Mouse (Mus musculus) kidney, adult 2 months (tissue): Measurements from ENCODE around the gene Igf1r. TPM values are rescaled to one million over a fixed set of nuclear protein-coding genes. Genes with fewer than 3 reads are reported as not detected.

ENCODE experiments used
- DNase-seq: peaks from one replicate; pipeline ENCODE4 v3.0.0; 2021
- H3K27ac ChIP-seq: fragments of 200-500 bp; 2 replicates; pipeline ENCODE4 v1.5.1; 2012; ENCODE audit warnings: low read depth, low read length, control low read depth, inconsistent platforms; ENCODE audit not compliant: insufficient read depth
- H3K27me3 ChIP-seq: fragments of 200-500 bp; replicated peaks from 2 replicates; pipeline ENCODE4 v1.6.1; 2012; ENCODE audit warnings: mild to moderate bottlenecking, moderate library complexity, low read length, inconsistent platforms; ENCODE audit not compliant: control insufficient read depth, insufficient read depth
- H3K36me3 ChIP-seq: fragments of 200-500 bp; 2 replicates; pipeline ENCODE4 v1.6.1; 2012; ENCODE audit warnings: mild to moderate bottlenecking, moderate library complexity, low read length, inconsistent platforms; ENCODE audit not compliant: control insufficient read depth, insufficient read depth
- H3K4me1 ChIP-seq: fragments of 200-500 bp; 2 replicates; pipeline ENCODE4 v1.6.1; 2011; ENCODE audit warnings: low read length; ENCODE audit not compliant: control insufficient read depth, insufficient read depth
- H3K4me3 ChIP-seq: fragments of 200-500 bp; 2 replicates; pipeline ENCODE4 v1.5.1; 2011; ENCODE audit warnings: mild to moderate bottlenecking, low read depth, low read length, control low read depth; ENCODE audit not compliant: insufficient read depth
- CTCF ChIP-seq: fragments of 200-500 bp; conservative IDR thresholded peaks from 2 replicates; pipeline ENCODE4 v1.5.1; 2011; ENCODE audit warnings: low read depth, mild to moderate bottlenecking, control low read depth, low read length, moderate library complexity, mixed read lengths; ENCODE audit not compliant: insufficient read depth, insufficient read length
- POLR2A ChIP-seq: fragments of 200-500 bp; IDR thresholded peaks from one replicate; pipeline ENCODE4 v1.6.1; 2011; ENCODE audit warnings: low read depth, low read length, control low read depth
- WGBS: fragments of 180-500 bp; shearing (Covaris S2); methylation state at CpG from one replicate; pipeline ENCODE4 v1.1.7; 2018; 5-methylcytosine and 5-hydroxymethylcytosine counted together
- polyA plus RNA-seq: library from polyadenylated mRNA; depleted of rRNA; stranded (reverse); fragments of >200 nt; gene quantifications from 2 replicates; pipeline ENCODE4 v1.2.3, GENCODE M21; 2012

Gene Igf1r
- polyA plus RNA-seq, 1 experiment, result 29.2 TPM

DNA sequence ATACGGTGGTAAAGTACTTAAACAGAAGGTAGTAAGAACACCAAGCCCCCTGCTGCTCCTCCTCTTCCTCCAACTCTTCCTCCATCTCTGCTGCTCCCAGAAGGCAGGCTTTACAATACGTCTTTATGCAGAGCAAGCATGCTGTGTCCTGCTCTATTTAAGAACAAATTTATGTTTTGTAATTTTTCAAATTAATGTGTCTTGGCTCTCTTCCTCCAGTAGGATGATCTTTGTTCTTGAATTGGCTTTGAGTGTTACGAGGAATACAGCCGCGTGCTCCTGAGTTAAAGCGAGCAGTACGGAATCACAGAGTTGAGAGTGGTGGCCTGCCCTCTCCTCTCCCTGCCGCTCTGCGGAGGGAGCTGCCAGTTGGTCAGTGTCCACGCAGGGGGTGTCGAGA, 34.2 kb downstream of the Igf1r start:
- no peak for TF ChIP-seq POLR2A
- no peak for TF ChIP-seq CTCF
- H3K4me3 ChIP-seq, result no peak overlapping the region
- H3K27me3 ChIP-seq, result no peaks in the 10 kb centered on the region
- no peak overlapping the region for H3K27ac ChIP-seq
- no peaks in the 10 kb centered on the region for H3K36me3 ChIP-seq
- 58% methylated on average over 11 of the region's 11 CpGs for WGBS
- peaks cover 10% of the 10 kb centered on the region for H3K4me1 ChIP-seq
- DNase-seq, result no peak

- TF ChIP-seq POLR2A, result no peak
- no peak for TF ChIP-seq CTCF
- H3K27ac ChIP-seq, result no peak overlapping the region
- 51% methylated on average over 2 of the region's 2 CpGs for WGBS
- DNase-seq, result no peak
- H3K4me3 ChIP-seq, result no peak overlapping the region
- no peaks in the 10 kb centered on the region for H3K36me3 ChIP-seq
- peaks cover 10% of the 10 kb centered on the region; the same call in 1 of the 2 replicates for H3K4me1 ChIP-seq
- H3K27me3 ChIP-seq, result no peaks in the 10 kb centered on the region
Observed at GRCm38 (mm10) chr7:67989376-67989775, 36.7 kb downstream of the Igf1r start.

DNA sequence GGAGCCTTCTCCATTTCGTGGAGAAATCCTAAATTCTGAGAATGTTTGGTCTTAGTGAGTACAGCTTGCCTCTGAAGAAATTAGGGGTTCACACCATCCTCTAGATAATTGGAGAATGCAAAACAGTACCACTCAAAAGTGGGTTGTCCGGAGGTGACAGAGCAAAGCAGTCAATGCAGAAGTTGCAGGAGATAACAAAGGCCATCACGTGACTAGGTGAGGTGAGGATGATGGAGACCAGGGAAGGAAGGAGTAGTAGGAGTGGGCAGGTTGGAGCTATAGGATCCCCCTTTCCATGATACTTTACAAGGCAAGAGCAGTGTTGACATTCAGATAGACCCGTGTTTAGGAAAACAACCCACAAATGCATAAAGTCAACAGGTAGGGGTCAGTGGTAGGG, 41.0 kb downstream of the Igf1r start:
- DNase-seq, result no peak
- 89% methylated on average over 4 of the region's 4 CpGs for WGBS
- no peak overlapping the region for H3K27ac ChIP-seq
- peaks cover 25% of the 10 kb centered on the region for H3K4me1 ChIP-seq
- no peaks in the 10 kb centered on the region for H3K27me3 ChIP-seq
- TF ChIP-seq CTCF (no peak), POLR2A (no peak)
- no peak overlapping the region for H3K4me3 ChIP-seq
- H3K36me3 ChIP-seq, result no peaks in the 10 kb centered on the region

GRCm38 (mm10) chr7:67994346-67994858, 41.8 kb downstream of the Igf1r start:
- no peak for DNase-seq
- 56% methylated on average over 7 of the region's 7 CpGs for WGBS
- no peaks in the 10 kb centered on the region for H3K36me3 ChIP-seq
- TF ChIP-seq CTCF (no peak), POLR2A (no peak)
- no peak overlapping the region for H3K27ac ChIP-seq
- peaks cover 22% of the 10 kb centered on the region for H3K4me1 ChIP-seq
- H3K27me3 ChIP-seq, result no peaks in the 10 kb centered on the region
- no peak overlapping the region for H3K4me3 ChIP-seq

- peaks cover 22% of the 10 kb centered on the region for H3K4me1 ChIP-seq
- 39% methylated on average over 8 of the region's 8 CpGs for WGBS
- no peak overlapping the region for H3K4me3 ChIP-seq
- no peaks in the 10 kb centered on the region for H3K36me3 ChIP-seq
- no peak for TF ChIP-seq POLR2A
- H3K27ac ChIP-seq, result no peak overlapping the region
- no peaks in the 10 kb centered on the region for H3K27me3 ChIP-seq
- DNase-seq, result no peak
Observed at GRCm38 (mm10) chr7:67995276-67995675, 42.6 kb downstream of the Igf1r start.

DNA sequence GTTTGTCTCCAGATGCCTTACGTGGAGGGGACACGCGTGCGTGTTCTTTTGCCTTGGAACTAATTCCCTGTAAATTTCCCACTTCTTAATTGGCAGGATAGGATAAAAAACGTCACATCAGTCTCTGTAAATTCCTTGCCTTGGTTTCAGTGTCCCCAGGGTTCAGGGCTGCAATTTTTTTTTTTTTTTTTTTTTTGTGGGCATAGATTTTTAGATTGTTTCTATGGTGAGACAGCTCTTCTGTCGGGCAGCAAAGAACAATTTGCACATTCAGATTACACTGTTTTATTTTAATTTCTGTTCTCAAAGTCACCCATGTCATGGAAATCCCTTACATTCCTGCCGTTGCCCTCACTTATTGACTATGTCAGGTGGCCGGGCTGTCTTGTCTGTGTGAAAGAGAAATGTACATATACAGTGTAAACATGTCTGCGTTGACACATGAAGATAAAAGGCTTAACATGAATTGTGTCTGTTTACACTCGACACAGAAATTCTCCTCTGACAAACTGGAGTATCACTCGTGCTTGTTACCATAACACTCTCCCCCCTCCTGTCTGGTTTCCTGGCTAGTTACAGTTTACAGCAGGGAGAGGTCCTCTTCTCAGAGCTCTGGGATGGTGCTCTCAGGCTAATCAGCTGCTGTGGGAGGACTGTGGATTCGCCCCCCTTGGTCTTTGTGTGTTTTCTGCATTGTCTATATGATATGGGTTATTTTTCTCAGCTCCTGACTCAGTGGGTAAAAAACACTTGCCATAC, 43.8 kb downstream of the Igf1r start:
- H3K27ac ChIP-seq, result no peak overlapping the region
- TF ChIP-seq POLR2A (no peak), CTCF (no peak)
- H3K4me1 ChIP-seq, result peaks cover 22% of the 10 kb centered on the region
- WGBS, result 55% methylated on average over 12 of the region's 12 CpGs
- no peaks in the 10 kb centered on the region for H3K36me3 ChIP-seq
- H3K27me3 ChIP-seq, result no peaks in the 10 kb centered on the region
- no peak for DNase-seq
- H3K4me3 ChIP-seq, result no peak overlapping the region

DNA sequence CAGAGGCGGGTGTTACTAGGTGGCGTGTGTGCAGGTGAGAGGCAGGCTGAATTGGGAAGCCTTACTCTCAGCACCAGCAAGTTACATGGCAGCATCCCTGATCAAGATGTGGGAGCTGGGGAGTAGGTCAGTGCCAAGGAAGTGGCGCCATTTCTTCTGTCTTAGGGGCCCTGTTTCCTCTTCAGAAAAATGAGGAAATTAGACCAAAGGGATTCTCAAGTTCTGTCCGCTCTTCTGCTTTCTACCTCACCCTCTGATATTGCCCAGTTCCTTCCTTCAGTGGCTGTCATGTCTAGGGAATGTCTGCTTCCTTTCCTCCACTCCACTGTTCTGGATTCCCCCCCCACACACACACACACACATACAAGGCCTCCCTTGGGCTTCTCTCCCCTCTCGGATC, 48.6 kb downstream of the Igf1r start:
- H3K27me3 ChIP-seq, result no peaks in the 10 kb centered on the region
- DNase-seq, result no peak

More for the DNA sequence above, 48.6 kb downstream of the Igf1r start:
- TF ChIP-seq CTCF (no peak), POLR2A (no peak)
- Histone ChIP-seq H3K4me3 (no peak overlapping the region), H3K4me1 (peaks cover 8% of the 10 kb centered on the region), H3K36me3 (peaks cover 3% of the 10 kb centered on the region; the same call in 1 of the 2 replicates), H3K27ac (no peak overlapping the region)
- WGBS, result 87% methylated on average over 4 of the region's 5 CpGs
